Mouse (Mus musculus) cerebellum, adult 18-20 months (tissue): ENCODE results near the gene H2-Eb2.
A peak's percentile ranks its signal among the peaks of the same experiment; 100 is the strongest.

Source experiments
- DNase-seq, 2 experiments: peaks; one replicate each; pipeline ENCODE4 v3.0.0; 2021

Gene H2-Eb2

DNA sequence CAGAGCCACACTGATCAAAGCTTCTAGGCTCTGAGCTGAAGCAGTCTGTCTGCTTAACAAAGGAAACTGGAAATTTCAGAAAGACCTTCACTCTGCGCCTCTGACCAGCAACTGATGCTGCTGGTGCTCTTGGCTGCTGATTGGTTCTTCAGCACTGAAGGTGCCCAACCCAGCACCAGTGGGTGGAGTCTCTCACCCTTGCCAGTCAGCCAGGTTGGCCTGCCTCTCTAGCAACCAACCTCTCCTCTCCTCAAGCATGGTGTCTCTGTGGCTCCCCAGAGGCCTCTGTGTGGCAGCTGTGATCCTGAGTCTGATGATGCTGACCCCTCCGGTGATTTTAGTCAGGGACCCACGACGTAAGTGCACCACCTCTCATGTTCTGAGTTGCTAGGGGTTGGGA lies at the start of gene H2-Eb2:
H2-Eb2 (plus strand) TSS at position 230 of the 400 bp plus-strand sequence.
- DNase-seq: no peak

DNA sequence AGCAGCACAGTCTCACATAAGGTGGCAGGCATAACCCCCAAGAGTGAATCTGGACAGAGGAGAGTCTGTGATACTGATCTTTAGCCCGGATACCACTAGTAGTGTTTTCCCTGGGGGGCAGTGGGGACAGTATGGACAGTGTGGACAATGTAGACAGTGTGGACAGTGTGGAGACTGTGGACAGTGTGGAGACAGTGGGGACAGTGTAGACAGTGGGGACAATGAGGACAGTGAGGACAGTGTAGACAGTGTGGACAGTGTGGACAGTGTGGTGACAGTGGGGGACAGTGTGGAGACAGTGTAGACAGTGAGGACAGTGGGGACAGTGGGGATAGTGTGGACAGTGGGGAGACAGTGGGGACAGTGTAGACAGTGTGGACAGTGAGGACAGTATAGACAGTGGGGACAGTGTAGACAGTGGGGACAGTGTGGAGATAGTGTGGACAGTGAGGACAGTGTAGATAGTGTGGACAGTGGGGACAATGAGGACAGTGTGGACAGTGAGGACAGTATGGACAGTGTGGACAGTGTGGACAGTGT lies 44.9 kb upstream of the H2-Eb2 start:
- no peak for DNase-seq

DNA sequence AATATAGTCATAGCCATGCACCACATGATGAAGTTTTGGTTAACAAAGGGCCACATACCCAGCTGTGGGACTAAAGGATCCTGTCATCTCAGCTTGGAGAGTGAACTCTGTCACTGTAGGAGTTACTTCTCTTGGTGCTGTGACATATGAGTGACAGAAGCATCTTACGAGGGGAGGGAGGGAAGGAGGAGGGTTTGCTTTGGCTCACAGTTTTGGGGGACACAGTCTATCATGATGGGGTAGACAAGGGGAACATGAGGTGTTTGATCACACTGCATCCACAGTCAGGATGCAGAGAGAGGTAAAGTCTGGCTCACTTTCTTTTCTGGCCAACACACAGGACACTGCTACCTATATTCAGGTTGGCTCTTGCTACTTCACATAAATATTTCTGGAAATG lies 43.6 kb upstream of the H2-Eb2 start:
- no peak for DNase-seq

DNA sequence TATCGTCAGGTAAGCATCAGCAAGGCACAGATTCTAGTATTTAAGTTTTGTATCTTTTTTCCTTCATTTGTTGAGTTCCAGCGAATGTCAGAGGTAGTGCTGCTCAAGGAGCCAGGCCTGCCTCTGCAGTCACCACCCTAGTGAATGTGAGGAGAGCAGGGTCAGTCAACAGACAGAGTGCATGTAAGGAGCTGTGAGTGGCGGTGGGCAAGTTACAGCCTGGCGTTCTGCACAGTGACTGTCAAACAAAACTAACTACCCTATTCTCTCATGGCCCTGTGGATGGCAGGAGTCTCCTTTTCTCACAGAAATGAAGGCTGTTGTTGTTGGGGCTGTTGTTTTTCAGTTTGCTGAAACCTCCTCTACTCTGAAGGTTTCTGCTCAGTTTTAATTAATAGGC lies 40.1 kb upstream of the H2-Eb2 start:
- no peak for DNase-seq

DNA sequence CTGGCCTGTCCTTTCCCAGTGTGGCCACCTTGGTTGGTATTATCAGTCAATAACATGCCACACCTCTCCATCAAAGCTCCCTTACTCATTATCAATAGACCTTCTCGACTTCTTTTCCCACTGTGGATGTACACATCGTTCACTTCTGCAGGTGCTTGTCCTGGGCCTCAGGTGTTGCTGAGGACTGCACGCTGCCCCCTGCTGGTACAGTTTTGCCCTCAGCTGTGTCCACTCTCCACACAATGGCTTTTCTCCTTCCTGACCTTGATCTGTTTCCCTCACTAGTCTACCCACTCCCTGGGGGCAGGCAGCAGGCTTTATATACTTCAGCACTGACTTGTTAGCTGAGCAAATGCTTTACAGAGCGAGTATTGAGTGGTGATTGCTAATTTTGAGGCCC lies 39.6 kb upstream of the H2-Eb2 start:
- DNase-seq: no peak

DNA sequence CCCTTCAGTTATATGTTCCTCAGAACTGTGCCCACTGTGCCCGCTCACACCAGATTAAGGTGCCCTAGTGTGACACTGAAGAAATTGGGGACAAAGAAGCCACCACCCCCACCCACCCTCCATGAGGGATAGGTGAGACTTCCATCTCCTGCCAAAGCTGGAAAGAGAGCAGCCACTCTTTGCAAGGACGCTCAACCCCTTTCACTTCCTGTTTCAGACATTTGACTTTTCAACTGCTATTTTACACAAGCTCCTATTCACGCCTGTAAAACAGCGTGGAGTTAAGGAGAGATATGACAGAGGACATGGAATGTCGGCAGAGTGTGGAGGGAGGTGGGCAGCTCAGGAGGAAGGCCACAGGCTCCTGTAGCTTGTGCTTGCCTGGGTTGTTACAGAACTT lies 39.0 kb upstream of the H2-Eb2 start:
- DNase-seq: no peak

DNA sequence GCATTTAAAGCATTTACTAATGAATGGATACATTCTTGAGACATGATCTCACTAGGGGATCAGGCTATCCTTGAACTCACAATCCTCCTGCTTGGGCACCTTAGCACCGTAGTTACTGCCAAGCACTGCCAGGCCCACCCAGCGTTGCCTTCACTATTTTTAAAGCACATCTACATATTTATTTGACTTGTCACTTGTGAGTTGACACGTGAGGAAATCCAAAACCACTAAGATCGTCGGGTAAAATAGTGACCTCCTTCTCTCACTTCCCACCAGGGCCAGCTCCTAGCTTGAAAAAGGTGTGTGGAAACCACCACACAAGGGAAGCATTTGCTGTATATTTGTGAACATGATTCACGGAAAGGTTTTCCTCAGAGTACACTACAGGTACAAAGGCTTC lies 38.5 kb upstream of the H2-Eb2 start:
- no peak for DNase-seq

DNA sequence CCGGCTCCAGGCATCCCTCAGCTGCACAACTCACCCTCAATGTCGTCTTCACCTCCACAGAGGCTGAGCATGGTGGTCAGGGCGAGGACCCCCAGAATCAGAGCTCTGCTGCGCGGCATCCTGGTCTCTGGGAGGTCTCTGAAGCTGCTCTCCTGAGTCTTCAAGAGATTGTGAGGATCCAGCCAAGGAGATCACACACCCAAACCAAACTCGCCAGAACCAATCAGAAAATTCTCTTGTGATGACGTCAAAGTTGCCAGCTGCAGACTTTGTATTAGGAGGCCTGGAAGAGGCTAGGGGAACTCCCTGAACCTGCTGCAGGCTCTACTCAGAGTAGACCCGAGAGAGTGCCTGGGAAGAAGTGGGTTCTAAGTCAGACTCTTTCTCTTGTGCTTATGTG lies 37.8 kb upstream of the H2-Eb2 start, which contains the start of gene H2-Aa:
H2-Aa (minus strand) TSS at position 176 of the 400 bp plus-strand sequence.
- peak; percentile 54 to 57 for DNase-seq

DNA sequence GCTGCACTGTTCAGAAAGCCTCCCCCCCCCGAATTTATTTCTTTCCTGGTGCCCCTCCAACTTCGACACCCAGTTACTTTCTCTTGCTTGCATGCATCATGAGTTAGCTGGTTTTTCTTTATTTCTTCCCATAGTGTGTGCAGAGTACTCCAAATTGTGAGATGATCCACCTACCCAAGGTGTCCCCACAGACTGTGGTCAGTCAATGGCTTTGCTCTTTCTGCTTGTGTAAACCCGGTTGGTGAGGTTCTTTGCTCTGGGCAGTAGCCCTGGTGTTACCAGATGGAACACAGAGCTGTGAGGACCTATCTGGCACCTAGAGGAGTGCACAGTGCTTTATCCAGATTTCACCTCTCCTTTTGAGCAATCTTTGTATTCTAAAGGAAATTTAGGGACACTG lies 37.3 kb upstream of the H2-Eb2 start:
- DNase-seq: no peak

DNA sequence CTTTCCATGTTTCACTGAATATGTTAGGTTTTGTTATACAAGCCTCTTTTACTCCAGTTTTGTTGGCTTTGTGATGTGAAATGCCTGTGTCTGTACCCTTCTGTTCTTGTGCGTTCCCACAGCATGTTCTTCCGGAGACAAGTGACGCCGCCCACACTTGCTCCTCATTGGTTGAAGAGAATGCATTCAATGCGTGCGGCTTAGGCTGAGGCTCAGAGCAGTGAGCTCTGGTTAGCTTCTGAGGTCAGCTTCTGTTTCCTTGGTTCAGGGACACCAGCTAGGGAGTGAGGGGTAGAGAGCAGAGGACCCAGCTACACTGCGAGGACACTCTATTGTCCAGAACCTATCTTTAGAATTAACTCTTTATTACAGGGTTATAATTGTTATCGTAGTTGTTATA lies 33.9 kb upstream of the H2-Eb2 start:
- DNase-seq: peak; percentile 36 to 37

DNA sequence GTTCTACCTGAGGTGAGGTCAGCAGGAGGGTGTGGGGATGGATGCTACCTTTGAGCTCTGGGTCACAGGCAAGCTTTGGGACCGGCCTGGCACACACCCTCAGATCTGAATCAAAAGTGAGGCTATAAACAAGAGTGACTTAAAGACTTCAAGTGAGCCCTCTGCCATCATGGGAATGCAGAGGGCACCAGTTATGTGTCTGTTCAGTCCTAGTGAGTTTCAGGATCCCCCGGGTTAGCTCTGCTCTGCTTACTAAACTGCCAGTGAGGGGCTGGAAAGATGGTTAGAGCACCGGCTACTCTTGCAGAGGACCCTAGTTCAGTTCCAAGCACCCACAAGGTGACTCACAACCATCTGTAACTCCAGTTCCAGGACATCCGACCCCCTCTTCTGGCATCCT lies 32.9 kb upstream of the H2-Eb2 start:
- no peak for DNase-seq

DNA sequence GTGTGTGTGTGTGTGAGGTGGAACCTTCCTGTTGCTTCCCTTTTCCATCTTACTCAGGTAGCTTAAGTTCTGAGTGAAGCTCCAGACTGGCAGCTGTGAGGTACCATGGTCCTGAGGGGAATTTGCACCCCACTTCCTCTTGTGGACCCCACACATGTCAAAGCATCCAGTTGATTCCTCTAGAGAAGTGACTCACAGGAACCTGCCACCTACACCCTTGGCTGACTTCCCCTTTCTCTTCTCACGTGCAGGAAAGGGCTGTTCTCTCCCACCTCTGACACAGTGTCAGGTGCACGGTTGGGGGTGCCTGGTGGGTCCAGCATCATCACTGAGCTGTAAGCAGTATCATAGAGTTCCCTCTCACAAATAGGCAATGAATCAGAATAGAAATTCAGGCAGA lies 31.9 kb upstream of the H2-Eb2 start:
- DNase-seq: no peak

DNA sequence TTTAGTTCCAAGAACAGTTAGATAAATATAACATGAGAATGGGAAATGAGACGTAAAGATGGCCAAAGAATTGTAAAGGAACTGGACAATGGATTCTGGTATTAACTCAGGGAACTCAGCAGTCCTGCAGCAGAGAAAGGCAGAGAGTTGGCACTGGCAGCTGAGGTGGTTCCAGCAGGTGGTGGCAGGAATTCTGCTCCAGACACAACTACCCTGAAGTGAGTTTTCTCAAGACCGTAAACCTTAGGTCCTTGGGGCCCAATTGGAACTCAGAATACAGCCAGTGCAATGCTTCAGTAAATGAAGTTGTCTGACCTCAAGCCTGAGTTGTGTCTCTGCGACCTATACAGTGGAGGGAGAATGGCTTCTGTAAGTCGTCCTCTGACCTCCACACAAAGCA lies 31.2 kb upstream of the H2-Eb2 start:
- DNase-seq: no peak

DNA sequence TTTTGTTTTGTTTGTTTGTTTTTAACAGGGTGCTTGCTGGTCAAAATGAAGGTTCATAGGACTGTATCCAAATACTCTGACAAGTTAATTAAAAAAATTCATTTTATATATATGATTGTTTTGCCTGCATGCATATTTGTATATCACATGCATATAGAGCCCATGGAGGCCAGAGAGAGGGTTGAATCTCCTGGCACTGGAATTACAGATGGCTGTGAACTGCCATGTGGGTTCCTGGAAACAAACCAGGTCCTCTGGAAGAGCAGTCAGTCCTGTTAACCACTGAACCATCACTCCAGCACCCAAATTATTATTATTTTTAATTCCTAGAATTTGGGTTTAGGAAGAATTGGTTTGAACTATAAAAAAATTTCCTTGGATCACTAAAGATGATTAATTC lies 30.2 kb upstream of the H2-Eb2 start:
- no peak for DNase-seq

DNA sequence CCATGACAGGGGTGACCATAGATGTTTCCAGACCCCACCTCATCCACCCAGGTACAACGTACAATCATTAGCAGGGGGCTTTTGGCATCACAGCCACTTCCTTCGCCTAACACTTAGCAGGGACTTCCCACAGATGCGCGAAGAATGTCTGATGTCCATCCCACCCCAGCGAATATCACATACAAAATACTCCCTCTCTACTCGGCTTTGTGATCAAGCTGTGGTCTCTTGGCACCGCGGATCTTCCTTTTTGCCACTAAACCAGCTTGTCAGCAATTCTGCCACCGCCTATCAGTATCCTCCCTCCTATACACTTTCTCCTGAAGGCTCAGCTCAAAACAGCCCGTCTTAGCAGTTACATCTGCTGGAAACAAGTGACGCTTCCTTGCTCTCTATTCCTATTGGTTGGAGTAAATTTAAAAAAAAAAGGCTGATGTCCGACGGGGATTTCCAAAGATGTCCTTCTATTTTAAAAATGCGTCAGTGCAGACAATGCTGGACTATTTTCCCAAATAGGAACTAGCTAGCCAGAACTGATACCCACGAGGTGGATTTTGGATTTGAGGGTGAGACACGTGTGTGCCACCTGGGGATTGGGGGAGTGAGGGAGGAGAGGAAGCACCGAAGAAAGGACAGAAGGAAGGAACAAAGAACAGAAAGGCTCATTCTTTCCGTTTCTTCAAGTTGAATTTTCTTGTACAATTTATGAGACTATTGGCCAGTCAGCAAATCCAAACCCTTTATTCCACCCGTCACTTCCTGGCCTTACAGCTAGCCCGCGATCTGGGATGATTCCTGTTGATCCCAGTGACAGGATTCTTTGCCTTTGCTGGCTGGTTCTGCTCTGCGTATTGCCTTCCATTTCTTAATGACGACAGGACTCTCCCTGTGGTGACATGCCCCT lies 29.3 kb upstream of the H2-Eb2 start:
- DNase-seq: peak in 1 of 2 experiments; percentile 12

DNA sequence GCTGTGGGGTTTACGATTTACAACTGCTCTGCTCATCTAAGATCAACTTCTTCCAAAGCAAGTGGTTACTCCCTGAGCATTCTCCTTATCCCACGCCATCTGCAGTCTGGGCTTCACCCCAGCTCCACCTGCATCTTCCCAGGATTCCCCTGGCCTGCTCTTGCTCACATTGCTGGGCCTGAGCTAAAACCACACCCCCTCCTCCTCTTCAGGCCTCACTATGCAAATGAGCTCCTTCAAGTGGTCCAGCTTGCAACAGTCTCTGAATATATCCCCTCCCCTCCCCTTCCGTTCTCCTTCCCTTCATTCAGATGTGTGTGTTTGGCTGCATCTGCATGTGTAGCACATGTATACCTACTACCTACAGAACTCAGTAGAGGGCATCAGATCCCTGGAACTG lies 26.1 kb upstream of the H2-Eb2 start:
- DNase-seq: no peak

DNA sequence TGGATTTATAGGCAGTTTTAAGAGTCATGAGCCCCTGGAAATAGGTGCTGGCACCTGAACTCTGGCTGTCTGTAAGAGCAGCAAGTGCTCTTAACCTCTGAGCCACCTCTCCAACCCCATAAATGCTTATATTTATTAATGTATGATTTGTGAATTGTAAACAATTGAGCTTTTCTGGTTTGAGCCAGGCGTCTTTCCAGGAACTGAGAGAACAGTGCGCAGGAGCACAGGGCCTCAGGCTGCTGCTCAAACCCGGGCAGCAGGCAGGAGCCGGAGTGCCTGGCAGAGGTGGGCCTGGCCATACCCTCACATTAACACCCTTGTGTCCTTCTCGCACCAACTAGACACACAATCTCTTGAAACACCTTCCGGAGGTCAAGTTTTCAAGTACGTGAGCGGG lies 25.4 kb upstream of the H2-Eb2 start:
- no peak for DNase-seq

DNA sequence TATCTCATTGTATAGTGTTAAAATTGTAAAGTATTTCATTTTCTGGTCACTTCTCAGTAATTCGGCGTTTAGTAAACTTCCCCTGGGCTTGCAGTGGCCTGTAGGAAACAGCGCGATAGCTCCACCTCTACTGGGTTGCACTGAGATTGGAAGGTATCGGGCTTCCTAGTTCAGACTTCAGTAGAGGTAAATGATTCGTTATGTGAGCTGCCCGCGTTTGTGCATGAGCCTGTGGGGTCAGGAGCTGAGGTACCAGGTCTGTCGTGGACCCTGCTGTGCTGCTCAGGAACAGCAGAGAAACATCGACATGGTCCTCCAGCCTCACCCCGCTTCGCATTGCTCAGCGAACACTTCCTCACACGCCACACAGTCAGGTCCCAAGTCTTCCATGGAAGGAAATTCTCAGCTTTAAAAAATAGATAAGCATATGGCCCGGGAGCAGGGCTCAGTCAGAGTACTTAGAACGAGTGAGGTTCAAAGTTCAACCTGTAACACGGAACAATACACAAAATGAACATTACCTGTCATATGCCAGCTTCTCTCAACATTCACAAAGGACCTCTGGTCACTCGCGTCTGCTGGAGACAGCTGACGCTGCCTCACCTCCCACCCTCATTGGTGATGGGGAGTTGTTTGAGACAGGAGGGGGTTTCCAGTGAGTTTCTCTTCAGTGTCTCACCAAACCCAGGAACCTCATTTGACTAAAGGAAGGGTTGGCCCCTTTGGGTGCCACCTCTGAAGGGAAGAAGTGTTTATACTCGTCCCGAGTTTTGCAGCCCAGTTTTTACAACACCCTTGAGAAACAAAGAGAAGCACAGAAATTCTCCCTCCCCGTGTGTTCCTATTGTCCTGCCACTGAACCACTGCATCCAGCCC lies 24.5 kb upstream of the H2-Eb2 start:
- DNase-seq: no peak

DNA sequence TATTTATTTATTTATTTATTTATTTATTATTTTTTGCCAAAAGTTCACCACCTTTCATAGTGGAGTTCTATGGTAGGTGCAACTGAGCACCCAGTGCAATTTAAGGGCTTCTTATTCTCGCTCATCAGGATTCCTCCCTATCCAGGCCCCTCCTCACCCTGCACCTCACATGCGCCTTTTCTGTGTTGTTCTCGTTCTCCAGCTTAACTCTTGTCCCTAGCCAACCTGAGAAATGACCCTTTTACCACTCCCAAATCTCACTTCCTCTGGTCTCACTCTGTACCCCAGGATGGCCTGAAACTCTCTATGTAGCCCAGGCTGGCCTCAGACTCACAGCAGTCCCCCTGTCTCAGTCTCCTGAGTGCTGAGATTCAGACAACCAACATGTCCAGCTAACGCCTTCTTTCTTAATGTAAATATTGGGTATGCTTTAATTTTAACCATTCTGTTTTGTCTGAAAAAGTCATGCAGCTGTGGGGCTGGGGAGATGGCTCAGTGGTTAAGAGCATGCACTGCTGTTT lies 23.7 kb upstream of the H2-Eb2 start:
- no peak for DNase-seq

DNA sequence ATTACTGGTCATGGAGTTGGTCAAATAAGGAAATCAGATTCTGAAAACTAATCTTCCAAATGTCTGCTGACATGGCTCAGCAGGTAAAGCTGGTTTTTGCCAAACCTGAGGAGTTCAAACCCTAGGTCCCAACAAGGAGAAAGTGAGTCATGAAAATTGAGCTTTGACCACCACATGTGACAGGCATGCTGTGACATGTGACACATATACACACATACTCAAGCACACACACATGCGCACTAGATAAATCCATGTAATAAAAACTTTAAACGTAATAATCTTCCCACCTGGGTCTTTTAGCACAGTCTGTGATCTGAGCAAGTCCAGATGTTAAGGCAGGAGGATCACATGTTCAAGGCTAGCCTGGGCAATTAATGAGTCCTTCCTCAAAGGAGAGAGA lies 21.7 kb upstream of the H2-Eb2 start:
- no peak for DNase-seq

DNA sequence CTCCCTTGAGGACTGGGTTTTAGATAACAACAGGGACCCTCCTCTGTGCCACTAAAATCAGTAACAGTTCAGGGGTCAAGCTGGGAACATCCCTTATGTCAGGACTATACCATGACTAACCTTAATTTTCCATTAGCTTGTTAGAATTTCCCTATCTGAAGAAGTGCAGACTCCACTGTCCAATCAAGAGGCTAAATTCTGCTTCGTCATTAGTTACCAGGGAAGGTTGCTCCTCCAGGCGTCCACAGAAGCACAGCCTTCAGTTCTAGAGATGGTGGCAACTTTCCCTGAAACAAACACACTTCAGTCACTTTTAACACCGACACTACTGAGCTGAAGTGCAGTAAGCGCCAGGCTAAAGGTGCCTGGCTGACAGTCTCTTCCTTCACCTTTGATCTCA lies 20.7 kb upstream of the H2-Eb2 start:
- peak; percentile 26 to 35 for DNase-seq

DNA sequence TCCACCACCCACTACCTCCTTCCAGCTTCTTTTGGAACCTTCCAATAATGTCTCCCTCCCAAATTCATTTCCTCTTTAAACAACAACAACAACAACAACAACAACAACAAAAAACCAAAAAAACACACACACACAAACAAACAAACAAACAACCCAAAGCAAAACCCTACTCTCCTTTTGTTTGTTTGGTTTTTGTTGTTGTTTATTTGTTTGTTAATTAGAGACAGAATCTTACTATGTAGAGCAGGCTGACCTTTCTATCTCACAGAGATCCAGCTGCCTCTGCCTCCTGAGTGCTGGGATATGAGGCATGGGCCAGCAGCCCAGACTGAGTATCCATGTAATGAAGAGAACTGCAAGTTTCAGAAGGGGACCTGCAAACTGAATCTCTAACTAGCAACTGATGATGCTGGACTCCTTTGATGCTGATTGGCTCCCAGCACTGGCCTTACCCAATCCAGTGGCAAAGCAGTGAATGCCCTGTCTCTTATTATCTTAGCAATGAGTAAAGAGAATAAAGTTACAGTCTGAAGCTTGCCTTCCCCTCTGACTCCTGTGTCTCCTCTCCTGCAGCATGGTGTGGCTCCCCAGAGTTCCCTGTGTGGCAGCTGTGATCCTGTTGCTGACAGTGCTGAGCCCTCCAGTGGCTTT lies 20.0 kb upstream of the H2-Eb2 start, which contains the start of gene H2-Eb1:
H2-Eb1 (plus strand) TSS at position 488 of the 651 bp plus-strand sequence.
- peak; percentile 63 to 68 for DNase-seq

DNA sequence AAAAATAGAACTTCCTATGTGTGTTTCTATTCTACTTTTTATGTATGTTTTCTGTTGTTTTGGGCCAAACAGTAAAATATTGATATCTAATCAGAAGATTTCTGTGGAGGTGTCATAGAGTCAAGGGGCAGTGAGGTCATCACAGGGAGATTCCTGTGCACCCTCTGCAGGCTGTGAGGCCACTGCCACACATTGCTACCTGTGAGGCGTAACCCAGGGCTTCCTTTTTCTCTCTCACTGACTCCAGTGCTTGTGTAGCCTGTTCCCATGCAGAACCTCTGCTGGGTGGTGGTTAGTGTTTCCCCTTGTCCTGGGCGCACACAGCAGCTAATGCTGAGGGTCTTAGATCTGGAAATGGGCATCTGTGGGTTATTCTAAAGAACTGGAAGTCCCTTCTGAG lies 19.1 kb upstream of the H2-Eb2 start:
- no peak for DNase-seq
